Mouse (Mus musculus) gastrocnemius, postnatal 14 days (tissue): ENCODE measurements at regions not wholly inside any gene's neighbourhood (a gene's known extent, or its start where the extent isn't known, plus 50 kb on each side); places are given as distances from the start of the nearest gene placed in this dataset.

Experiments
- DNase-seq: peaks from one replicate; pipeline ENCODE4 v3.0.0; 2021; ENCODE audit warnings: mixed read lengths
- intact Hi-C: fragments of 180-260 bp; cut with DNase I; formaldehyde crosslinking; loops from one replicate; pipeline ENCODE4 v1.15.1; 2025; ENCODE audit warnings: low total_unique reads

DNA sequence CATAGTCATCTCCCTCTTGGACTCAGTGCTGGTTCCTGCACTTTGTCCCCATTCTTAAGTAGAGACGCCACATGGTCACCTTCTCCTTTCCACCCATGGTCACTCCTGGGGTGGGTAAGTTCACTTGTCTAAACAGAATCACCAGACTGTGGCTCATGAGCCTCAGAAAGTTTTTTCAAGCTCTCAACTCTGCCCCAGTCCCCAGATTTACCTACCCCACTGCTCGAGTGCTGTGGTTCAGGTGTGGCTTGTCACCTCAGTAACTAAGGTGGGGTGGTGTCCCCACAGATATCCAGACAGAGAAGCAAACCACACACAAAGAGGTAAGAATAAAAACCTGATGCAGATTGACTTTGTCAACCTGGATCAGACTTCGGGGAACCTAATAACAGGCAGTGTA, 87.6 kb downstream of the Rpl10-ps3 start:
- DNase-seq = no peak
- intact Hi-C loops = no loop called here

DNA sequence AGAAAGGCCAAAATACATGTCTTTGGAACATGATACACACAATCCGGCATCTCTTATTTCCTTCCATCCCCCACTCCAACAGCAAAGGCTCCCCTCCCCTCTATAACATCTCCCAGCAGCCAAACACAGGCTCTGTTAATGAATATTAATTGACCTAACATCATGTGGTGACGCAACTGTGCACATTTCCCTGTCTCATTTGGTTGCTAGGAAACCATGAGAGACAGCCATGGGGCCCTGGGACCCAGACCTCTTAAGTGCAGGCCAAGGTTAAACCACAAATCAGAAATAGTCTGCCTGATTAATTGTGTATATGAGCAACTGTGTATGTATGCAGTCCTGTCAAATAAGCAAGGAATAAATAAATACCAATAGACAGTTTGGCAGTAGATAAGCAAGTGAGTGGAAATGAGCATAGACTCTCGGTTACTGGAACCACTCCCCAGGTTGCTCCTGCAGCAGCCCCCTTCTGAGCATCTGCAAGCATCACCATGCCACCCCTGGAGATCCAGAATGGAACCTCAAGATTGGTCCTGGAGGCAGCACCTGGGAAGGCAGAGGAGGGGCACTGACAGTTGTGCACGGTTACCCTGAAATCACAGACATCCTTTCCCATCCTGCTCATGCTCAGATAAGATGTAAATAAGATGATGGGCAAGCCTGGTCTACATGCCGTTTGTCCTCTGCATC, 99.6 kb downstream of the Rpl10-ps3 start:
- intact Hi-C loops = no loop called here
- DNase-seq = no peak

DNA sequence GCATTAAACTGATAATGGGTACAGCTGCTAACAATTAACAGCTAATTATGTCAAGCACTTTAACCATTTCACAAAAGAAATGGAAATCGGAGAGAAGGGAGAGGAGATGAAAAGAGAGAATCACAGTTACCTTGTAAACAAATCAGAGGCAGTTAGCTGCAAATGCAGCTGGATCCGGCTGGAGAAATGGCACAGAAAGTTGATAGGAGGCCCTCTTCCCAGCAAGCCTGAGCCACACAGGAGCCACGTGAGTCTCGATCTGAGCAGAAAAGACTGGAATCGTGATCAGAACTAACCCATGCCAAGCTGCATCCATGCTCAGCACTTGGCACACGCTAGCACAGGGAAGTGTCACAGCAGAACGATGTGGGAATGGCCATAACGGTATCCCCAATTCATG, 103.8 kb downstream of the Rpl10-ps3 start:
- no peak for DNase-seq
- intact Hi-C loops = no loop called here

DNA sequence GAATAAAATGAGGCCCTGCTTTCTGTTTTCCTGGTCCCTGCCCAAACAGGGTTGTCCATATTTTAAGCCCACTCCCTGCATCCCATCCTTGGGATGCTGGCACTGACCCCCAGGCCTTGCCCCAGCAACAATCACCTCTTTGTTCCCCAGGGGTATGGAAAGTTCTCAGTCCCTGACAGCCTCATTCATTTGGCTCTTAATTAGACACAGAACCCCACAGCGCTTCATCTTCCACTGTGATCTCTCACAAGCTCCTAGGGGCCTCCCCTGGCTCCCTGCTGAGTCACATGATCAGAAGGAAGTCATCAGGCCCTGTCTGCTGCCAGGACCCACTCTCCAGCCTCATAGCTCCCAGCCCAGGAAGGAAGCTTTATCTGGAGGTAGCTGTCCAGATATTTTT, 108.9 kb downstream of the Rpl10-ps3 start:
- intact Hi-C loops = no loop called here

DNA sequence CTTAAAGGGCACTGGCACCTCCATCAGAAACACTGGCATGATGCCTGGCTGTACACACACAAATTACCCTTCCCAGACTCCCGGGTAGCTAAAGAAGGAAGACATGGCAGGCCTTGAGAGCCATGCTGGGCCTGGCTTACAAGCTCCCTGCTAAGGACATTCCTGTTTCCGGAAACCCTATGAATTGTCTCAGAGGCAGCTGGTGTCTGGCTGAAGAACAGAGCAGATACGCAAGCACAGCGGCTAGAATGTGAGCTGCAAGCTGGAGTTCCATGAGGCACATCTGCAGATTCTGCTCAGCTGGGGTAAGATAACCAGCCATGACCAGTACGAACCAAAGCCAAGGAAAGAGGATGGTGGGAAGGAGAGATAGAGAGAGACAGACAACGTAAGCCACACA, 110.1 kb downstream of the Rpl10-ps3 start:
- peak; percentile 10 for DNase-seq
- intact Hi-C loops = no loop called here

More for the DNA sequence above, 108.9 kb downstream of the Rpl10-ps3 start:
- peak; percentile 12 for DNase-seq

DNA sequence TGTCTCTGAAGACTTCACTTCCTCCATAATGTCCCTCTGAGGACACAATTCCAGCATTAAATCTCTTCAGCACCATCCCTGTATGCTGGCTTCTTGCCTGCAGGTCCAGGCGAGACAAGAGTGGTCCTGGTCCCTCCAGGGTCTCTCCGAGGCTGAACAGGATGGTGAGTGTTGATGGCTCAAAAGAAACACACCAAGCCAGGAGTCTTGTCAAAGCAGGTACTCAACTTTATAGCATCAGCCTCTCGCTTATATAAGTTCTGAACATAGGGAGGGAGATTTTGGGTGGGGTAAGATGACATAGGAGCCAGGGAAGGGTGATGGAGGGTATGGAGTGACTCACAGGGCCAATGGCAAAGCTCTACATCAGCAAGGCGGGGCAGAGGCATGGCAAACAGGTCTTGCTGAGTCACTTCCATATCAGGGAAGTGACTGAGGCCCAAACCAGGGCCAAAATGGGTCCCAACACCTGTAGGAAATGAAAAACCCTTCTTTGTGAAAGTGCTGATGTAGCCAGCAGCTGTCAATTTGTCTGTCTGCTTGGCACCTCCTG, 111.7 kb downstream of the Rpl10-ps3 start:
- DNase-seq = no peak
- intact Hi-C loops = no loop called here

DNA sequence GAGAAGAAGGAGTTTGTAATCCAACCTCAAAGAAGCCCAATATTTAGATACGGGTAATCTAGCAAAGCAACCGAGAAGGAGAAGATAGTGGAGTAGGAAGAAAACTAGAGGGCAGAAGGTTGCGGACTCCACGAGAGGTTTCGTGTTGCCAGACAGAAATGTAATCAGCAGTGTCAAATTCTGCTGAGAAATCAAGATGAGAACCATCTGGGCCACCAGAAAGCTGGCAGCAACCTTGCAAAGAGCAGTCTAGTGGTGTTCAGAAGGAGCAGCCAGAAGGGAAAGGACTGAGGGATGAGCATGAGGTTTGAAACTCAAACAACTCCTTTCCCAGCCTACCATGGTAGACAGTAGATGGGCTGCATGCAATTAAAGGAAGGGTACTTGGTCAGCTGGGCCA, 134.3 kb downstream of the Rpl10-ps3 start:
- DNase-seq = no peak
- intact Hi-C loops = no loop called here

DNA sequence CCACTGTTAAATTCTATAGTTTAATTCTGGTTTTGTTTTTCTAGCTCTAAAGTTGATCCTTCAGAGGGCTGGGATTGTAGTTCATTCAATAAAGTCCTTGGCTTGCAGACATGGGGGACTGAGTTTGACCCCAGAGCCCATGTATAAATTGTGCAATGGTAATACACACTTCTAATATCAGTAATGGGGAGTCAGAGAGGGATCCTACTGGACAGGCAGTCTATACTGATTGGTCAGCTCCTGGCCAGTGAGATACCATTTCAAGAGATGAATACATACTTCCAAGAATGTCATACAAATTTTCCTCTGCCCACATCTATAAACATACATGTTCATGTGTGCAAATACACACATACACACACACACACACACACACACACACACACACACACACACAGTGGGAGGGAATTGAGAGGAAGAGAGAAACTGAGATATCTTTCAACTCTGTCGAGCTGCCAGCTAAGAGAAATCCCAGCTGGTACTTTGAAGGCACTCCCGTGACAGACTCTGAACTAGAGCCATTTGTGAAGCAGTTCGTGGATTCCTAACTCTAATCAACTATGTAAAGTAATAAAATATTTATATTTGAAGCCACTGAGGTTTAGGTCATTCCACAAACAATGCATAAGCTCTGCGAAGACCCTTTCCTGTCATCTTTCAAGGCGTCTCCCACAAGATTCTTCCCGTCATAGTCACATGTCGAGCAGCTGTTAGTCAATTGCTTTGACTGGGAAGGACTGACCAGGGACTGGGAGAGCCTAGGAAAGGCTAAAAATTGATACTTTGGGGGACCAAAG, 145.1 kb downstream of the Rpl10-ps3 start:
- DNase-seq = no peak
- intact Hi-C loops = no loop called here

DNA sequence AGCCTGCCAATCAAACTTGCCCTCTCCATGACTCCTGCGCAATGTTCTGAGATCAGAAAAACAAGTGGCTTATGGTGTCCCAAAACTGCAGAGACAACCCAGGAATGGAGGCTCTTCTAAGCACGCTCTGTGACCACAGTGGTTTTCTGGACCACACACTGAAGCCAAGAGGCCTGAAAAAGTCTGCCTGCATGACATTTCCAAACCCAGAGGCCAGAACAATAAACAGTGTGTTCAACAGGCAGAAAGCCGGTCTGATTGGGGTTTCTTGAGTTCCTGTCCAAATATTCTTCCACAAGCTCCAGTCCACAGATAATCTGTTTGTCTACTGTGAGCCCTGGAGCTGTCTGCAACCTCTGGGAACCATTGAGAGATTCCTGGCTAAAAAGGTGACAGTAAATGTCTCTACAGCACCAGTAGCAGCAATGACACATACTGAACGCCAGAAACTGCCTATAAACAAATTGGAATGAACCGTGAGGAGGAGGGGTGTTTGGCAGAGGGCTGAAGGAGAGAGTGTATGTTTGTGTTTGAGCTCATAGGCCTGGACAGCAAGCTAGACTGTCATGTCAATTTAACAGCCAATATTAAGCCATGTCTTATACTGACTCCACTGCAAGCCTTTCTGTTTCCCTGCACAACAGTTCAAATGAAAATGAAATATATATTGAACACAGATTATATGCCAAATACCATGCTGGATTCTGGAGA, 152.2 kb downstream of the Rpl10-ps3 start:
- DNase-seq = no peak
- intact Hi-C loops = no loop called here

DNA sequence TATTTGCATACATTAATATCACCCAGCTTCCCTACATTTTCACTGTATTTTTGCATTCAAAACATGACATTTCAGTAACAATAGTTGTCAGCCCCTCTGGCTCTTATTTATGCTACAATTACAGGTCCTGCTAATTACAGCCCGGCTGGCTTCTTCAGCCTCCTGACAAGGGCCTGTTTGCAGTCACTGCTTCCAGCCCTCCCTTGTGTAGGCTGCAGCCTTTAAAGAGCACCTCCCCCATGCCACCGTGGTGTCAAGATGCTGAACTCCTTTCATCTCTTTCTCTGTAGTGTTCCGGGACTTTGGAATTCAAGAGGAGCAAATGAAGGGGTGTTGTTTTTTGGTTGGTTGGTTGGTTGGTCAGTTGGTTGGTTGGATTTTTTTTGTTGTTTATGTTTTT, 153.6 kb downstream of the Rpl10-ps3 start:
- intact Hi-C loops = no loop called here
- DNase-seq = no peak

DNA sequence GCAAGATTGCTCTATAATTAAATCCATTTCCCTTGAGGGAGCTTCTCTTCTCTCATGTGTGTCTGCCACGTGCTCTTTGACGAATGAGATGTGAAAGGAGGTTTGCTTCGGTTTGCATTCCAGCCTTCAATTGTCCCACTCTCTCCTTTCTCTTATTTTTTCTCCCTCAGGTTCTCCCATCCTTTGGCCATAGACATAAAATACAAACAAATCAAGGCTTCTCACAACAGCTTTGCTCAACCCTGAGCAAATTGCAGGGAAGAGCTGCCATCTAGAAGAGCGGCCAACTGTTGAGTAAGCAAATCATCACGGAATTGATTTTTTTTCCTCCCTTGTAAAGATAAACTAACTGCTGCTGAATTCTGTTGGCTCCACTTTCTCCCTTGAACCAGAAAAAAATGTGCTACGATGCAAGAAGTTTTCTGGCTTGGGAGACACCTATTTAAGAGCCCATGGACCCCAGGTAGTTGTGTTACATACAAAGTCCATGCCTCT, 156.1 kb downstream of the Rpl10-ps3 start:
- intact Hi-C loops = no loop called here
- DNase-seq = no peak

DNA sequence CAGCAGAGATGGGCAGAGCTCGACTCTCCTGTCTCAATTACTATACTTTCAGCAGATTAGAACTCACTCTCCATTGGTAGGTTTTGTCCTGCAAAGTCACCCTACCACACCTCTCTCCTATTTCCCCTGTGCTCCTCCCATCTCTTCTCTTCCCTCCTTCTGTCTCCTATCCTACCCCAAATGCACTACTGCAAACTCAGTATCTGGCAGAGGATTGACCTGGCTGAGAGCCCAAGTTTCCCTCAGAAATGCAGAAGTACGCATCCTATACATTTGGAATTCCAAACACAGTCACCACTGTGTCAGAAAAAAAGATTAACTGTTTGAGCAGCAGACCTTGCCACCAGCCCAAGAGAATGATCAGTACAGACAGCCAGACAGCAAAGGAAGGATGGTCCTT, 163.4 kb downstream of the Rpl10-ps3 start:
- intact Hi-C loops = no loop called here
- no peak for DNase-seq

DNA sequence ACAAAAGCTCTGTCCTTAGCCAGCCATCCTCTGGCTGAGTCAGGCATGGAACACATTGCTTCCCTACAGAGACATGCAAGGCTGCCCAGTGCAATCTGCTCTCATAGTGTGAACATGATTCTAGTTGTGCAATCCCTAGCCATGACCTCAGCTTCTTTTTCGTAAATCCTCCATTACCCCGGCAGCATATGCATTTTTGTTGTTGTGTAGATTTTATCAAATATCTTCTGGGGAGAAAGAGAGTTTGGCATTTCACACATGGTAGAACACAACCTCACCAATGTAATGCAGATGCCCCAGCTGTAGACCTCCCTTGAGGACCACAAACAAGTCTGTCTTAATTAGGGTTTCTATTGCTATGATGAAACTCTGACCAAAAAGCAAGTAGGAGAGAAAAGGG, 168.6 kb downstream of the Rpl10-ps3 start:
- intact Hi-C loops = loop anchor here (5.0 kb wide), 1 partner anchor 679 kb away; no protein-coding TSS in a partner anchor

DNA sequence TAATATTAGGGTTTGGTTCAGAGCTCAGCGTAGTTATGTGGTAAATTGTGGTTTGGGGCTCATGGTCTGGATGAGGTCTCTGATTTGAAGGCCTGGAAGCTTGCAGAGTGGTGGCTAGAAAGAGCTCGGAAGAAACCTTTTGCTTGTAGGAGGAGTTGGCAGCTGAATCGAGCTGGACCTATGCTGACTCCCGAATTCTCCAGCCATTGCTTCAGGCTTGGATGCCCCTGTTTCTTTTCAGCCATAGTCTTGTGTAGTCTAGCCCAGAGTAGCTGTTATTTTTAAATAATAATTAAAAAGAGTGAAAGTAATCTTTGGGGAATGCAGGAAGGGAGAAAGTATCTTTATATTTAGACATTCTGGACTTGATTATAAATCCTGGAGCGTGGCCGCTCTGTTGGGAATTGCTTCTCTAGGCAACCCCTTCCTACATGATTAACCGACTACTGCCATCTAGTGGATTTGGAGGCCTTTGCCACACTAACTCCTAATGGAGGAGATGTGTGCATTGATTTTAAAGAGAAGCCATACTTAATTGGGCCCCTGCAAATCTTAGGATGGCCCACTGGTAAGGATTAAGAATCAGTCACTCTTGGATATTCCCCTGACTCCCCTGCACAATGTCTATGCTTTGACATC, 172.8 kb downstream of the Rpl10-ps3 start:
- DNase-seq = peak; percentile 63
- intact Hi-C loops = loop anchor here (2.0 kb wide), 1 partner anchor 555 kb away; no protein-coding TSS in a partner anchor

More for the DNA sequence above, 168.6 kb downstream of the Rpl10-ps3 start:
- no peak for DNase-seq

DNA sequence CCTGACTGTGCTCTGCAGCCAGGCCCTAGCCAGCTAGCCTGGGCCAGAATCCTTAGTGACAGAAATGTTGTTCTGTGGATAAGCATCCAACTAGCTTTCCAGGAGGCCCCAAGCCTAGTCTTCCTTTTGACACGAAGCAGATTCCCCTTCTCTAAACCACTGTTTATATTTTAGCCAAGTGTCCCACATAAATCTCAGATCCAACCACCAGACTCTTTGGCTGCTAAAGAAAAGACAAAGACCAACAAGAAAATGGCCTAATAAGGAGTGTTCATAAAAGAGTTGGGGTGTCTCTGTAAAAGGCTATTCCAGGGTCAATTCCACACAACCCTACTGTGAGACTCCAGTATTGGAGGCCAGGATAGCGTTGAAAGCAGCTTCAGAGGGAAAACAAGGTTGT, 173.6 kb downstream of the Rpl10-ps3 start:
- no peak for DNase-seq
- intact Hi-C loops = no loop called here

DNA sequence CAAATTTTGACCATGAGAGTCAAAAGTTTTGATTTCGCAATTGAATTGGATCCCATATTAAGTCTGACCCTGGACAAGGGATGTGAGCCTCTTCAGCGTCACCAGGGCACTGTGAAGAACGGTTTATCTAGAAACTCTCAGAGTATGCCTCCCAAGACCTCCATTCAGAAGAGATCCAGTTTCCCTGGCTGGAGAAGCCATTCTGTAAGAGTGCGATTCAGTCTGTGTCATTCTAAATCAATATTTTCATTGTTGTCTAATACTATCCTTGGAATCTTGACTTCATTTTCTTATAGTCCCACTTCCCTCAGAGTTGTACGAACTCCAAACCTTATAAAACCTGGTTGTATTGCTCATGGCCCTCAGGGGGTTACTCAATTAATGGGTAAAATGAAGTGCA, 174.1 kb downstream of the Rpl10-ps3 start:
- no peak for DNase-seq
- intact Hi-C loops = no loop called here

DNA sequence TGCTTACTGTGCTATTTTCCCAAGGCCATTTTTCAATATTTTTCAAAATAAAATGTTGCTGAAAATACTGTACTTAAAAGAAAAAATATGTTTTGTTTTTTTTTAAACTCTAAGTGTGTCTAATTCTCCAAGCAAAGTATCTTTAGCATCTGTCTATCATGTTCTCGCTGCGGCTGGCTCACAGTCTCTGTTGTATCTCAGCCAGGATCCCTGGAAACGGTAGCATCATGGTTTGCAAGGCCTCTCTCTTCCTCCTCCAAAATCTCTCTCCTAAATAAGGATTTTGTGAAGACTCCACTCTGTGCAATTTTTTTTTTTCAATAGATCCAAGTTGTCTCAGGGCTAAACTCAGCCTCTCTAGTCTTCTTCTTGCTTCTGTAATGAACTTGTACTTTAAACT, 190.2 kb downstream of the Rpl10-ps3 start:
- intact Hi-C loops = no loop called here
- no peak for DNase-seq

DNA sequence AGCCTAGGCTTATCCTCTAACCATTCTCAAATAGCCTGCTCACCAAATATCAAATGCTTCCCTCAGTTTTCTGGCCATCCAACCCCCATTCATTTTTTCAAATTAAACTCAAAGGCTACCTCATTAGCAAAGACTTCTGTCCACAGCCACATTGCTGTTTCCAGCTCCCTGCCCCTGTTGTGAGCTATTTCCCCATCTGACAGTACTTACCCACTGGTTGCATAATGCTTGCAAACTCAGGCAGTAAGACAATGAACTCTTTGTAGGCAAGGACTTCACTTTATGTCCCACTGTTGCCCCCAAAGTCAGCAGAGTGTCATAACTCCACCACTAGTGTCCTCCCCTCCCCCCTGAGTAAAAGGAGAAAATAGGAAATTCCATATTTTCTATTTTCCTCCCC, 194.7 kb downstream of the Rpl10-ps3 start:
- intact Hi-C loops = no loop called here
- DNase-seq = no peak

DNA sequence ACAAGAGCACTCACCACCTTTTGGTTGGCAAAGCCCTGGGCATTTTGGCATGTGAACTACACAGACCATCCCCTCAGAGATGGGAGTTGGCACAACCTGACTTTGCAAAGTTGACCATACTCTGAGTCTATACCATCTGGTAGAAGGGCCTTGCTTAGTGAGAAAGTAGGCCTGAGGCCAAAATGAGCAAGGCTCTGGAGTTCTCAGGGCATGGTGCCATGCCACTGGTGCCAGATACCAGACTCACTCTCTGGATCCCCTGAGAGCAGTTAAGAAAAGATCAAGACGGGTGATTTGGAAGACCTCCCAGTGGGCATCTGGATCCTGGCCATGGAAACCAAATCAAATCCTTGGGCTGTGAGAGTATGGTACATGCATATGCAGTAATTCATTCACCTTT, 202.0 kb downstream of the Rpl10-ps3 start:
- DNase-seq = no peak
- intact Hi-C loops = no loop called here

DNA sequence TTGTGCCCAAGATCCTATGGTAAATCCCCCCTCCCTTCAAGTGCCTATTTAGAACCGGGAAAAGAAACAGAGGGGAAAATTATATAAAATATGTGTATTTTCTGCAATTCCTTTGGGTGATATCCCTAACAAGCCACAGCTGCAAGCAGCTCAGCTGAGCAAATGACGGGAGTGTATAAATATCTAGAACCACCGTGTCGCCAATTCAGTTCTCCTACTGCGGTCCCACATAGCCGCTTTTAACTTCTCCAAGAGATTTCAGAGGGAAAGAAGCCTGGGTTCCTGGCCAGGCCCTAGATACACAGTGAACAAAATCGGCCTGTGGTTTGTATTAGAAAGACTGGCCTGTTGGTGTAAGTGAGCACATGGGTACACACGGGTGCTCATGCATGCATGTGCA, 202.7 kb downstream of the Rpl10-ps3 start:
- intact Hi-C loops = no loop called here
- DNase-seq = no peak
